Mouse (Mus musculus) c-Kit-negative CD71-positive TER-119-positive erythroid progenitor cells, embryonic 14.5 days (primary cell): Measurements from ENCODE around the gene Wnt6.

ENCODE experiments used
- DNase-seq: peaks from one replicate; pipeline ENCODE4 v3.0.0-alpha.2; 2013; ENCODE audit warnings: low read depth, low spot score

Wnt6 gene

GRCm38 (mm10) chr1:74774062-74774461 is 2.4 kb downstream of the Wnt6 start:
- DNase-seq: no peak

- no peak for DNase-seq
Observed at GRCm38 (mm10) chr1:74775816-74776215, 4.1 kb downstream of the Wnt6 start.

DNA sequence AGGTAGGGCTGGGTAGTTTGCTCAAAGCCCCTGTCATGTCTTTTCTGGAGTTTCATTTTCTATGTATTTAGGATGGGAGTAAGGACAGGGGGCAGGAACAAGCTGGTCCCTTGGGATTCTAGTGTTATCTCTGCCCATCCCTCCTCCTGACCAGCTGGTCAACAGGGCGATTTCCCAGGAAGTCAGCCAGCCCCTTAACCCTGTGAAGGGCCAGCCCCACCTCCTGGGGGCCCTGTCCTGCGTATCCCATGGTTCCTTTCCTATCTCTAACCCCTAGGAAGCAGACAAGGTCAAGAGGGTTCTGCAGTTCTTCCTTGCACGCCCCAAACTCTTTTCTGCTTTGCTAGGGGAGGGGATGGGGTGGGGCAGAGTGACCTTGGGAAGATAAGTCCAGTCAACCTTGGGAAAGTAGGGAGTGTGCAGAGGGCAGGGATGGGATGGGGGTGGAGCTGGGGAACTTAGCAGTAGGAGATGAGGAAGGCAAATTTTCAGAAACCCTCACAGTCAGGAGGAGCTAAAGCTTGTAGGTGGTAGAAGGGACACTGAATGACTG is 7.3 kb downstream of the Wnt6 start:
- no peak for DNase-seq

- DNase-seq: no peak
Observed at GRCm38 (mm10) chr1:74782045-74782444, 10.4 kb downstream of the Wnt6 start.

GRCm38 (mm10) chr1:74783554-74783953 is 11.9 kb downstream of the Wnt6 start:
- DNase-seq: no peak

DNA sequence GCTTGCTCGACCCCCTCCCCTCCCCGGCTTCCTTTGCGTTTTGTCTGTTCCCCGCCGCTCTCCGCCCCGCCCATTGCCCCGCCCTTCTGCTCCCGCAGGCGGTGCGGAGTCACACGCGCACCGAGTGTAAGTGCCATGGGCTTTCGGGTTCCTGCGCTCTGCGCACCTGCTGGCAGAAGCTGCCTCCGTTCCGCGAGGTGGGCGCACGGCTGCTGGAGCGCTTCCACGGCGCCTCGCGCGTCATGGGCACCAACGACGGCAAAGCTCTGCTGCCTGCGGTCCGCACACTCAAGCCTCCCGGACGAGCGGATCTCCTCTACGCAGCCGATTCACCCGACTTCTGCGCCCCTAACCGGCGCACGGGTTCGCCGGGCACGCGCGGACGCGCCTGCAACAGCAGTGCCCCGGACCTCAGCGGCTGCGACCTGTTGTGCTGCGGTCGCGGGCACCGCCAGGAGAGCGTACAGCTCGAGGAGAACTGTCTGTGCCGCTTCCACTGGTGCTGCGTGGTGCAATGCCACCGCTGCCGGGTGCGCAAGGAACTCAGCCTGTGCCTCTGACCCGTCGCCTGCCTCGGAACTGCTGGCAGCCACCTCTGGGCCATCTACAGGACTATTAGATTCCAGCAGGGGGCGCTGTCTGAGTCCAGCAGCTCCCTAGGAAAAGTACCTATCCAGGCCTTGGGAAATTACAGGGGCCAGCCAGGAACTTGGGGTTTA is 12.5 kb downstream of the Wnt6 start:
- DNase-seq: no peak

DNA sequence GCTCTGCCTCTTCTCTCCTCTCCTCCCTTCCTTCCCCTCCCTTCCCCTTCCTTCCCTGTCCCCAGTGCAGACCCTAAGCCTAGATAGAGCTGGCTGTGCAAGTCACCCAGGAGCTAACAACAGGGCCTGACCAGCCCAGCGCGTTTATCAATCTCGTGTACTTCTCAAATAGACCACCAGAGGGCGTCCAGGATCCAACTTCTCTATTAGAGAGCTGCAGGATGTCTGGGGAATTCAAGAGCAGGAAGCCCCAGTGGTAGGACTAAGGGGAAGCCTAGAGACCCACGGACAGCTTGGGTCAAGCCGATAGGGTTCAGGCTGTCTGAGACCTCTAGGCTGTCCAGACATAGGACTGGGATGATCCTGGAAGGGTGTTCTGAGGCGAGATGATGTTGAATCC is 16.2 kb downstream of the Wnt6 start:
- DNase-seq: peak; percentile 30

DNA sequence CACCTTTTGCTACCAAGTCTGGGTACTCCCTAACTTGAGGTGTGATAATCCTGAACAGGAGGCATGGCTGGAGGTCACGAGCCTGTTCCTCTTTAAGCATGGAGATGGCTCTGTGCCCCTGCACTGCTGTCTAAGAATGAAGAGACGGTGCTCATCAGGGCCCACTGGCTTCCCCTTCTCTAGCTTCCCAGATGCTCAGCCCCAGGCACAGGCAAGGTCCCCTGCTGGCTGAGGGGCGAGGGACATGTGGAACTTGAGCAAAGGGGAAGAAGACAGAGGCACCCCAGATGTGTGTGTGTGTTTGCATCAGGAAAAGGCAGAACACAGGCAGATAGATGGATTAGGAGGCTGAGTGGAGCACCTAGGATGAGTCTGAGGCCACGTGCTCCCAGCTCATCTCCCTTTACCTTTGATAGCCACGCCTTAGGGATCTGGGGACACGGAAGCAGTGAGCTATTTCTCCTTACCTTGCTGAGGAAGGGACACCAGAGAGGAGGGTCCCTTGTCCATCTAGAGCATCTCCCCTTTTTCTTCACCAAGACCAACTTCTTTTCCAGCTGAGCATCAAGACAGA is 17.0 kb downstream of the Wnt6 start:
- no peak for DNase-seq

GRCm38 (mm10) chr1:74790095-74790494 is 18.4 kb downstream of the Wnt6 start:
- no peak for DNase-seq

GRCm38 (mm10) chr1:74791249-74791648 is 19.6 kb downstream of the Wnt6 start, which contains the start of gene Wnt10a:
Wnt10a (plus strand) TSS chr1:74791516.
- no peak for DNase-seq

DNA sequence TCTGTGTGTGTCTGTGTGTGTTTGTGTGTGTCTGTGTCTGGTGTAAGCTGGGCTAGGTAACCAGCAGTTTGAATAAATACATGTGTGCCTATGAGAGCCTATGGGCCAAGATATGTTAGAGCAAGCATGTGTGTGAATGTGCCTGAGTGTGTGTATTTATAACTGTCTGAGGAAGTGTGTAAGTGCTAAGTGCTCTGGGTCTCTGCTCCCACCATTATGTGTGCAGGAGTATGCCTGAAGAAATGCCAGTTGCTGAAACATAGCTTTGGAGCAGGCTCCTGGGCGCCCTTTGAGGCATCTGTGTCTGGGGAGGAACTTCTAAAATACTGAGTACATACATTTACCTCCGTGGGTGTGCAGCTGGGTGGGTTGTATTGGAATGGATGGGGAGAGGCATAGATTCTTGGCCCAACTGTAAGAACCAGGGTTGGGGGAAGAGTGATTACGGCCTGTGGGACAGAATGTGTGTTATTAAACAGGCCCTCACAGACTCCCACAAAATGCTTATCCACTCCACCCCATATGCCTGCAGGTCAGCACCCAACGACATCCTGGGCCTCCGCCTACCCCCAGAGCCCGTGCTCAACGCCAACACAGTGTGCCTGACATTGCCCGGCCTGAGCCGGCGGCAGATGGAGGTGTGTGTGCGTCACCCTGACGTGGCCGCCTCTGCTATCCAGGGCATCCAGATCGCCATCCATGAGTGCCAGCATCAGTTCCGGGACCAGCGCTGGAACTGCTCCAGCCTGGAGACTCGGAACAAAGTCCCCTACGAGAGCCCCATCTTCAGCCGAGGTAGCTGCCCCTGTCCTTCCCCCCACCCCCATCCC is 21.4 kb downstream of the Wnt6 start:
- no peak for DNase-seq

DNA sequence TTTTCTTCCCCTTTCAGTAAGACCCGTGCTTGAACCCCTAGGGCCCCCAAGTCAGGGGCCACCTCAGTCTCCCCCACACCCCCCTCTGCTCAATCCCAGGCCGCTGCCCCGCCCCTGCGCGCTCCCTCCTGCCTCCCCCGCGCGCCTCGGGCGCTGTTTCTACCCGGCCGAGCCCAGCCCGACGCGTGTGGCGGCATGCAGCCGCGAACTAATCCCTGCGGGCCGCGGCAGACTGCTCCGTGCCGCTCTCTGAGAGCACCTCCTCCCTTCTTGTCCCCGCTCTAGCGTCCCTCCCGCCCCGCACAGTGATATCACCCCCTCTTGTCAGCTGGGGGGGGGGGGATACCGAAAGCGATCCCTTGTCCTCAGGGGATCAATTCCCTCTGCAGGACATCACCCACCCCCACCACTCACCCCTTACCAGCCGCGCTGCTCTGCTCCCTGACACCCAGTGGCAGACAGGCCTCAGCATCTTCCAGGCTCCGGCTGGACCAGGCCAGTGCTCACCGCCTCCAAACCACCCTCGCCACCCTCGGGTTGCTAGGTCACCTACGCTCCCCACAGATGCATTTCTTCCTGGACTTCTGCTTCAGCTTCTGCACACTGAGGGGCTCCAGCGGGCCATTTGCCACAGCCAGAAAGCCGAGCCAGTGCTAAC is 22.9 kb downstream of the Wnt6 start:
- no peak for DNase-seq

GRCm38 (mm10) chr1:74795145-74795529 is 23.4 kb downstream of the Wnt6 start:
- no peak for DNase-seq

DNA sequence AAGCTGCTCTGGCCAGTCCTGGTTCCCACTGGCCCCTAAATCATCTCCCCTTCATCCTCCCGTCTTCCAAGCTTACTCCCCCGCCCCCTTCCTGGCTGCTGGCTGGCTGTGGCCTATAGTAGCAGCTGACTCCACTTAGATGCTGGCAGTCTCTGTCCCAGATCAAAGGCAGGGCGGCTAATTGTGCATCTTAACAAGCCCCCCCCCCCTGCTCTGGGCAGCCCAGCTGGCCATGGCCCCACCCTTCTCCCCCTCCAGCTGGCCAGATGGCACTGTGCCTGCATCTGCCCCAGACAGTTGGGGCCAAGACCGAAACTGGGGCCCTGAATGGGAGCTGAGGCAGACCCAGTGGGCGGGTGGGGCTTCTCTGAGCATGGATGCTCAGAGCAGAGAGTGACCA is 25.8 kb downstream of the Wnt6 start:
- no peak for DNase-seq

- no peak for DNase-seq
Observed at GRCm38 (mm10) chr1:74800424-74800888, 28.8 kb downstream of the Wnt6 start.

GRCm38 (mm10) chr1:74801631-74802140 is 30.0 kb downstream of the Wnt6 start:
- DNase-seq: no peak

DNA sequence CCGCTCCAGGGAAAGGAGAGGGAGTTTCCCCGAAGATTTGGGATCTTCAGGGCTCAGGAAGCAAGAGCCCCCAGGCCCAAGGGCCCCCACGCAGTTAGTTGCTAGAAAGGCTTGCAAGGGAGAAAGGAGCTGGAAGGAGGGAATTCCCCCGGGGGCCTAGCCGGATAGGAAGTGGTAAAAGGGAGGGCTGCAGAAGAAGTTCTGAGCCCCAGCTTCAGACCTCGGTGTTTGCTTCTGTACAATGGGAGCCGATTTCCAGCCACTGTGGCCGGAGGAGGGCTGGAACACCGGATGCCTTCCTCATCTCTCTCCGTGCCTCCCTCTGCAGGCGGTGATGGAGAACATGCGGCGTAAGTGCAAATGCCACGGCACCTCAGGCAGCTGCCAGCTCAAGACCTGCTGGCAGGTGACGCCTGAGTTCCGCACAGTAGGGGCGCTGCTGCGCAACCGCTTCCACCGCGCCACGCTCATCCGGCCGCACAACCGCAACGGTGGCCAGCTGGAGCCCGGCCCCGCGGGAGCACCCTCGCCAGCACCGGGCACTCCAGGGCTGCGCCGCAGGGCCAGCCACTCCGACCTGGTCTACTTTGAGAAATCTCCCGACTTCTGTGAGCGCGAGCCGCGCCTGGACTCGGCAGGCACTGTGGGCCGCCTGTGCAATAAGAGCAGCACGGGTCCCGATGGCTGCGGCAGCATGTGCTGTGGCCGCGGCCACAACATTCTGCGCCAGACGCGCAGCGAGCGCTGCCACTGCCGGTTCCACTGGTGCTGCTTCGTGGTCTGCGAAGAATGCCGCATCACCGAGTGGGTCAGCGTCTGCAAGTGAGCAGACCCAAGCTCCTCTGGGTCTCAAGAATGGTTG is 31.3 kb downstream of the Wnt6 start:
- DNase-seq: no peak

GRCm38 (mm10) chr1:74804211-74804870 is 32.6 kb downstream of the Wnt6 start:
- DNase-seq: no peak

- no peak for DNase-seq
Observed at GRCm38 (mm10) chr1:74805340-74805835, 33.7 kb downstream of the Wnt6 start.

GRCm38 (mm10) chr1:74805843-74806242 is 34.2 kb downstream of the Wnt6 start:
- no peak for DNase-seq
